Mouse (Mus musculus) liver, postnatal 0 days (tissue): ENCODE results near the gene Gcnt1.

Experiments
- CTCF ChIP-seq: sonication (generic); IDR thresholded peaks from 2 replicates; pipeline ENCODE4 v1.5.1; 2016; ENCODE audit warnings: antibody characterized with exemption, low read depth
- EP300 ChIP-seq: IDR thresholded peaks from 2 replicates; pipeline ENCODE4 v1.6.1; 2016; ENCODE audit warnings: antibody characterized with exemption, low read depth, mild to moderate bottlenecking

DNA sequence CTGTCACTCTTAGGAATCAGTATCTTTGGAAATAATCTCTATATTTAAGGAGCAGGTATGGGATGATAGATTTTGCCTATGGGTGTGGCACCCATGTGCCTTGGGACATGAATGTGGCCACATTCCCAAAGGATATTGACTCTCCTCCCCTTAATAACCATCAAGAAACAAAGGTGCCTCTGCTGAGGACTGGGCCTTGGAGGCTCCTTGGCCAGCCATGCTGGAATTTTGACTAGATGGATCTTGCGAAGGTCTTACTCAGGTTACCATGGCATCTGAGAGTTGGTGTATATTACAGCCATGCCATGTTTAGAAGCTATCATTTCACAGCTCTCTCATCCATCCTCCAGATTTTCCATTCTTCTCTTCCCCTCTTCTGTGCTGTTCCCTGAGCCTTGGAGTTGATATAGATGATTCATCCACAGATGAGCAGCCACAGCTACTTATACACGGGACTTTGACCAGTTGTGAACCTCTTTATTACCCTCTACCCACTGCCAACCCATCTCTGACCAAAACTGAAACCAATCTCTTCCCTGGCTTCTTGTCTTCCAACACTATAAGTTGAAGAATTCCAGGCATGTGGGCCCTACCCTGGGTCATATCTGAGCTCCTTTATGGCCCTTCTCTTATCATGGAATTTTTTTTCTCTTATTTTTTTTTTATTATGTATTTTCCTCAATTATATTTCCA is 56.2 kb downstream of the Gcnt1 start:
- TF ChIP-seq CTCF (no peak), EP300 (no peak)
